Mouse (Mus musculus) c-Kit-positive CD71-positive TER-119-negative erythroid progenitor cells, embryonic 14.5 days (primary cell): ENCODE results near the gene Stat4.

Experiments used
- DNase-seq: peaks from one replicate; pipeline ENCODE4 v3.0.0-alpha.2; 2013; ENCODE audit warnings: low read depth

Stat4 gene

GRCm38 (mm10) chr1:52111217-52111616, 124.3 kb downstream of the Stat4 start:
- DNase-seq: no peak

GRCm38 (mm10) chr1:52112301-52112700, 125.4 kb downstream of the Stat4 start:
- no peak for DNase-seq

DNA sequence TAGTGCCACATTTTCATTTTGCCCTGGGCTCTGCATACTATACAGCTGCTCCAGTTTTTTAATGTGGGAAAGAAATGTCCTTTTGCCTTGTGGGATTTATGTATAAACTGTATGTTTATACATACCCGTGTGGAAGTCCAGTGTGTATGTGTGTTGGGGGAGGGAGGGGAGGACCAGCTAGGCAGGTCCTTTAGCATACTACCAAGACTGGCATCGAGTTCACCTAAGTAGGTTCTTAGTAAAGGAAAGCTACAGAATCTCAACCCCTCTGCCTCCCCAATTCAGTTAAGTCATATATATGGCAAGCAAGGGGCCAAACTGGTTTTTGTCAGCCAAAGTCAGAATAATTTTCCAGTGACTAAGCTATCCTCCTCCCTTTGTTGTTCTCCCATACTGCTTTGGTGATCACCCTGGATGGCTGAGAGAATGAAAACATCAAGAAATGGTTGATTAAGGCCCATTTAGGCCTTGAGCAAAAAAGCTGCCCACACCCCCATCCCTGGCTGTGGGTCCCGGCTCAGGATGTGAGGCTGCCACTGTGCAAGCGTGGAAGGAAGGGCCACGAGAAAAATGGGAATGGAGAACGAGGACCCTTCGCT, 126.2 kb downstream of the Stat4 start:
- DNase-seq: no peak

GRCm38 (mm10) chr1:52113666-52114069, 126.7 kb downstream of the Stat4 start:
- DNase-seq: peak; percentile 91

DNA sequence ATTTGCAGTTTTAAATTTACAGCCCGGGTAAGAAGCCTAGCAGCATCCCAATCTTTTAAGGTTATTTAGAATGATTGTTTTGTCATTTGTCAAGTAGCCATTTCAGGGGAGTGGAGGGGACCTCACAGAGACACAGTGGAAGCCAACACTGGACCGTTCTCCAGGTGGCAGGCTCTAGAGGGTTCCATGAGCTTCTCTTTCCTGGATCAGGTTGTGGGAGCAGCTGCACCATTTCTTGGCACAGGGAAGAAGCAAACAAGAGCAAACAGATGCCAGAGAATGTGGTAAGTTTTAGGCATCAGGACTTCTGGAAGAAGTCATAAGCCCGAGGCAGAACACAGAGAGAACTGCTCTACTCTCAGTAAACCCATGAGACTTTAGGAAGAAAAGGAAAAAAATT, 129.5 kb downstream of the Stat4 start:
- no peak for DNase-seq

DNA sequence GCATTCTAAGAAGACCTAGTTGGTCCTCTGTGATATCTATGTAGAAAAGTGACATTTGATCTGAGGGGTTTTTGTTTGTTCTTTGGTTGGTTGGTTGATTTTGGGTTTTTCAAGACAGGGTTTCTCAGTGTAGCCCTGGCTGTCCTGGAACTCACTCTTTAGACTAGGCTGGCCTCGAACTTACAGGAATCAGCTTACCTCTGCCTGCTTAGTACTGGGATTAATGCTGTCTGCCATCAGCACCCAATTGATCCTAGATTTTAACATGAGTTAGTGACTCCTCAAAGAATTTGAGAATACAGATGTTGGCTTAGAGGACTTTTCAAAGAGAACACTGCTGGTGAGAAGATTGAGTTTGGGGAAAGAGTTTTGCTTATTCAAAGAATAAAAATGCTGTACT, 130.8 kb downstream of the Stat4 start:
- no peak for DNase-seq

DNA sequence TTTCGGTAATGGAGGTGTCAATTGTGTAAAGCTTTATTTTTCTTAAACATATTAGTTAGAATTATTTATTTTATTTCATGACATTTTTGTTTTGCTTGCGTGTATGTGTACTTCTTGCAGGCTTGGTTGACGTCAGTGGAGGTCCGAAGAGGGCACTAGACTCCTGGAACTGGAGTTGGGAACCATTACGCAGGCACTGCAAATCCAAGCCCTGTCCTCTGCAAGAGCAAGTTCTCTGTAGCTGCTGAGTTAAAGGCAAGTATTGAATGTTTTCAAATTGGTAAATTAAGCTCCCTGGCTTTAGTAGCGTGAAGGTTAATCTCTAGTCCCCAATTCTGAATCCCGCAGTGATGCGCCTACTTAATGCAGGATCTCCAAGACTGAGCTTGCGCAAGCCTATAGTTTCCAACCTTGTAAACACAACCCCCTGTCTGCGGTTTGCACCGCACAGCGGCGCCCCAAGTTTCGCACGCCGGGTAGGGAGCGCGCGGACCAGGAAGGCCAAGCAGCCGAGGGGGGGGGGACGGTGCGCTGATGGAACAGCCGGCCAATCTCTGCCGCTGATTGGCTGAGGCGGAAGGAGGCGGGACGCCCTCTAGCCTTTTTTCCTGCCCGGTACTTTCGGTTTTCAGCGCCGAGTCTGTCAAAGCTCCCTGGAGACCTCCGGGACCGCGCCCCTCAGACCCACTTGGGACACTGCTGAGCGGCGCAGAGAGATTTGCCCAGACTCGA, 132.1 kb downstream of the Stat4 start, which contains the start of gene Stat1:
Gene Stat1, plus strand, starts transcription at position 581 of the 732 bp plus-strand sequence.
- DNase-seq: peak; percentile 87

GRCm38 (mm10) chr1:52119691-52120090, 132.7 kb downstream of the Stat4 start:
- no peak for DNase-seq

GRCm38 (mm10) chr1:52120191-52120590, 133.2 kb downstream of the Stat4 start:
- no peak for DNase-seq

GRCm38 (mm10) chr1:52121052-52121451, 134.1 kb downstream of the Stat4 start:
- DNase-seq: no peak

- no peak for DNase-seq
Observed at GRCm38 (mm10) chr1:52124818-52125217, 137.9 kb downstream of the Stat4 start.

- DNase-seq: no peak
Observed at GRCm38 (mm10) chr1:52127350-52127749, 140.4 kb downstream of the Stat4 start.

DNA sequence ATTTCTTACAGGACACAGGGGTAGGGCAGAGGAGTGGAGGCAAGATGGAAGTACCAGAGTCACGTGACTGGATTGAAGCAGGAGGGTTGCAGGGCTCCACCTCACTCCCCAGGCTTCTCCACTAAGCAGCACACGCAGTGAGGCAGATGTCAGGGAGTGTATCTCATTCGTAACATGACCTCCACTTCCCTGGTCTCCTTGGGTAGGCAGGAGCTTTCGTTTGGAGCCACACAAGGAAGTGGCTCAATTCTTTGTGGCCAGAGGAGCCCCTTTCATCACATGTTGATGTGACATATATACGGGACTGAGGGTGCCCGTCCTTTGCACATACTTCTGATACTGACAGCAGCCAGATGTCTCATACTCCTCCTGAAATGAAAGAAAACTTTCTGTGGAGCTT, 142.8 kb downstream of the Stat4 start:
- DNase-seq: no peak

GRCm38 (mm10) chr1:52131787-52132377, 144.9 kb downstream of the Stat4 start:
- DNase-seq: no peak

- DNase-seq: no peak
Observed at GRCm38 (mm10) chr1:52133254-52133653, 146.3 kb downstream of the Stat4 start.

GRCm38 (mm10) chr1:52137292-52137691, 150.3 kb downstream of the Stat4 start:
- DNase-seq: no peak

DNA sequence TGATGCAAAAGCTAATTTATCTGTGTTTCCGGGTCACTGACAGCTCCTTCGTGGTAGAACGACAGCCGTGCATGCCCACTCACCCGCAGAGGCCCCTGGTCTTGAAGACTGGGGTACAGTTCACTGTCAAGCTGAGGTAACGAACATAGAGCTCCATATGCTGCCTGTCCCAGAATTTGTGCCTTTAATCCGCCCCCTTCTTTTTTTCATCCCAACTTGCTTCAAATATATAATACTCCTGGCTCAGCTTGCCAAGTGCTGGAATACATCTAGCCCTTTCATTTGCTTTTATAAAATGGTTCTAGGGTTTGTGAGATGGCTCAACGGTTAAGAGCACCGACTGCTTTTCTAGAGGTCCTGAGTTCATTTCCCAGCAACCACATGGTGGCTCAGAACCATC, 153.6 kb downstream of the Stat4 start:
- DNase-seq: no peak

- DNase-seq: no peak
Observed at GRCm38 (mm10) chr1:52141482-52141881, 154.5 kb downstream of the Stat4 start.

GRCm38 (mm10) chr1:52142117-52142516, 155.2 kb downstream of the Stat4 start:
- no peak for DNase-seq

GRCm38 (mm10) chr1:52143191-52143590, 156.2 kb downstream of the Stat4 start:
- no peak for DNase-seq

- no peak for DNase-seq
Observed at GRCm38 (mm10) chr1:52143596-52144156, 156.7 kb downstream of the Stat4 start.

DNA sequence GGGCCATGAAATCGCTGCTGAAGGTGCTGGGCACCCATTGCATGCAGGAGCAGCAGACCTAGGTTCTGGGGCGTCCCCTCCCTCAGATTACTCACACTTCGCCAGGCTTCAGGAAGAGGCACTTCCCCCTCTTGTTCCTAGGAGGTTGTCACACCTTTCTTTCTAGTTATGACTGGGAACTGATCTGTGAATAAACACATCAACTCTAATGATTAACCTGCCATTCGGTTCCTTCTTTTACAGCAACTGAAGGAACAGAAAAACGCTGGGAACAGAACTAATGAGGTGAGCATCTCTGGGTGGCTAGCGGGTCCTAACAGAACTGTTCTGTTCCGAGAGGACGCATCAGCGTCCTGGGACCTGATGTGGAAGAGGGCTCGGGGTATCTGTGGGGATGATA, 158.0 kb downstream of the Stat4 start:
- no peak for DNase-seq
